Mouse (Mus musculus): ENCODE data around the gene Map2k5. TPM values are rescaled to one million over a fixed set of nuclear protein-coding genes. Genes with fewer than 3 reads are reported as not detected.

The Map2k5 gene
- polyA plus RNA-seq, 2 experiments from 2014 or later, result 9.1 to 12.8 TPM

GRCm38 (mm10) chr9:63182306-63182960, 195.3 kb downstream of the Map2k5 start:
- ATAC-seq, result no peak

- no peak for ATAC-seq
Measured at GRCm38 (mm10) chr9:63181337-63182178, 196.1 kb downstream of the Map2k5 start.

GRCm38 (mm10) chr9:63178296-63178695, 199.4 kb downstream of the Map2k5 start:
- no peak for ATAC-seq

- no peak for ATAC-seq
Measured at GRCm38 (mm10) chr9:63174001-63174721, 203.5 kb downstream of the Map2k5 start.

- ATAC-seq, result no peak
Measured at GRCm38 (mm10) chr9:63171951-63172350, 205.8 kb downstream of the Map2k5 start.

GRCm38 (mm10) chr9:63169127-63169526, 208.6 kb downstream of the Map2k5 start:
- no peak for ATAC-seq

- ATAC-seq, result no peak
Measured at GRCm38 (mm10) chr9:63165070-63165469, 212.6 kb downstream of the Map2k5 start.

GRCm38 (mm10) chr9:63163756-63164155, 213.9 kb downstream of the Map2k5 start:
- ATAC-seq, result no peak

GRCm38 (mm10) chr9:63151949-63152348, 225.8 kb downstream of the Map2k5 start:
- no peak for ATAC-seq

- no peak for ATAC-seq
Measured at GRCm38 (mm10) chr9:63151072-63151870, 226.4 kb downstream of the Map2k5 start.

- ATAC-seq, result no peak
Measured at GRCm38 (mm10) chr9:63150086-63150800, 227.5 kb downstream of the Map2k5 start.

- ATAC-seq, result no peak
Measured at GRCm38 (mm10) chr9:63149372-63149766, 228.3 kb downstream of the Map2k5 start.

- no peak for ATAC-seq
Measured at GRCm38 (mm10) chr9:63148410-63149371, 229.0 kb downstream of the Map2k5 start, which contains the start of gene Skor1. Skor1 (minus strand) TSS chr9:63148961.

- no peak for ATAC-seq
Measured at GRCm38 (mm10) chr9:63147786-63148409, 229.8 kb downstream of the Map2k5 start.

GRCm38 (mm10) chr9:63147296-63147695, 230.4 kb downstream of the Map2k5 start:
- no peak for ATAC-seq

GRCm38 (mm10) chr9:63146856-63147274, 230.8 kb downstream of the Map2k5 start:
- no peak for ATAC-seq

GRCm38 (mm10) chr9:63146126-63146855, 231.4 kb downstream of the Map2k5 start:
- no peak for ATAC-seq

GRCm38 (mm10) chr9:63145249-63146125, 232.2 kb downstream of the Map2k5 start:
- ATAC-seq, result no peak
